Mouse (Mus musculus): ENCODE measurements around the gene 1700028P14Rik.
A peak's percentile ranks its signal among the peaks of the same experiment; 100 is the strongest.
"Not testable (repeated sequence)": the region's sequence is repeated elsewhere in the genome, so short reads cannot be mapped to it uniquely, and the experiment has no call there.

The 1700028P14Rik gene

GRCm38 (mm10) chr19:23652644-23653043 is at the start of gene 1700028P14Rik:
TSS of gene 1700028P14Rik (minus strand) at chr19:23652812.
- peak; percentile 23 for DNase-seq (ENCODE audit: low spot score)

GRCm38 (mm10) chr19:23699131-23699530 is 46.5 kb upstream of the 1700028P14Rik start:
- no peak for DNase-seq (ENCODE audit: low spot score)

GRCm38 (mm10) chr19:23698366-23698765 is 45.8 kb upstream of the 1700028P14Rik start:
- peak; percentile 14 for DNase-seq (ENCODE audit: low spot score)

- DNase-seq (ENCODE audit: low spot score), result no peak
Observed at GRCm38 (mm10) chr19:23697861-23698260, 45.2 kb upstream of the 1700028P14Rik start.

- no peak for DNase-seq (ENCODE audit: low spot score)
Observed at GRCm38 (mm10) chr19:23694344-23694743, 41.7 kb upstream of the 1700028P14Rik start.

GRCm38 (mm10) chr19:23688421-23688946 is 35.9 kb upstream of the 1700028P14Rik start:
- no peak for DNase-seq (ENCODE audit: low spot score)

- DNase-seq (ENCODE audit: low spot score), result peak; percentile 96
Observed at GRCm38 (mm10) chr19:23687296-23688021, 34.8 kb upstream of the 1700028P14Rik start, which contains the start of gene Ptar1. TSS of gene Ptar1 (plus strand) at chr19:23687429.

GRCm38 (mm10) chr19:23686962-23687295 is 34.3 kb upstream of the 1700028P14Rik start:
- no peak for DNase-seq (ENCODE audit: low spot score)

GRCm38 (mm10) chr19:23675656-23676055 is 23.0 kb upstream of the 1700028P14Rik start:
- not testable (repeated sequence) for DNase-seq (ENCODE audit: low spot score)

- DNase-seq (ENCODE audit: low spot score), result no peak
Observed at GRCm38 (mm10) chr19:23673021-23673420, 20.4 kb upstream of the 1700028P14Rik start.

- no peak for DNase-seq (ENCODE audit: low spot score)
Observed at GRCm38 (mm10) chr19:23668142-23668655, 15.6 kb upstream of the 1700028P14Rik start.

- DNase-seq (ENCODE audit: low spot score), result no peak
Observed at GRCm38 (mm10) chr19:23664083-23664482, 11.5 kb upstream of the 1700028P14Rik start.

- no peak for DNase-seq (ENCODE audit: low spot score)
Observed at GRCm38 (mm10) chr19:23658350-23658749, 5.7 kb upstream of the 1700028P14Rik start.

- no peak for DNase-seq (ENCODE audit: low spot score)
Observed at GRCm38 (mm10) chr19:23657261-23657932, 4.8 kb upstream of the 1700028P14Rik start.

GRCm38 (mm10) chr19:23653154-23653553 is 542 bp upstream of the 1700028P14Rik start:
- DNase-seq (ENCODE audit: low spot score), result no peak

GRCm38 (mm10) chr19:23647308-23647707 is 5.3 kb downstream of the 1700028P14Rik start:
- no peak for DNase-seq (ENCODE audit: low spot score)

GRCm38 (mm10) chr19:23645347-23645746 is 7.3 kb downstream of the 1700028P14Rik start:
- no peak for DNase-seq (ENCODE audit: low spot score)

GRCm38 (mm10) chr19:23643819-23644218 is 8.8 kb downstream of the 1700028P14Rik start:
- DNase-seq (ENCODE audit: low spot score), result no peak

- DNase-seq (ENCODE audit: low spot score), result no peak
Observed at GRCm38 (mm10) chr19:23636786-23637185, 15.8 kb downstream of the 1700028P14Rik start.

- no peak for DNase-seq (ENCODE audit: low spot score)
Observed at GRCm38 (mm10) chr19:23631611-23632492, 20.8 kb downstream of the 1700028P14Rik start.

GRCm38 (mm10) chr19:23614268-23614667 is 38.3 kb downstream of the 1700028P14Rik start:
- DNase-seq (ENCODE audit: low spot score), result no peak

GRCm38 (mm10) chr19:23609724-23610123 is 42.9 kb downstream of the 1700028P14Rik start:
- DNase-seq (ENCODE audit: low spot score), result no peak

All from urinary bladder, postnatal 25 days (tissue).